Mouse (Mus musculus) pancreas, adult 10 weeks (tissue): ENCODE data around the gene Klkb1. TPM values are rescaled to one million over a fixed set of nuclear protein-coding genes. Genes with fewer than 3 reads are reported as not detected.

Experiments used
- polyA plus RNA-seq: library from polyadenylated mRNA; stranded (reverse); fragments of 350-450 nt; fragmentation: Illumina TruSeq; extraction: RNeasy Lipid Tissue Mini Kit (QIAGEN cat#74804); gene quantifications from one replicate; pipeline ENCODE4 v1.2.3, GENCODE M21; 2015; ENCODE audit warnings: low read depth, low replicate concordance; ENCODE audit not compliant: insufficient read depth

Klkb1 gene
- not detected for polyA plus RNA-seq

DNA sequence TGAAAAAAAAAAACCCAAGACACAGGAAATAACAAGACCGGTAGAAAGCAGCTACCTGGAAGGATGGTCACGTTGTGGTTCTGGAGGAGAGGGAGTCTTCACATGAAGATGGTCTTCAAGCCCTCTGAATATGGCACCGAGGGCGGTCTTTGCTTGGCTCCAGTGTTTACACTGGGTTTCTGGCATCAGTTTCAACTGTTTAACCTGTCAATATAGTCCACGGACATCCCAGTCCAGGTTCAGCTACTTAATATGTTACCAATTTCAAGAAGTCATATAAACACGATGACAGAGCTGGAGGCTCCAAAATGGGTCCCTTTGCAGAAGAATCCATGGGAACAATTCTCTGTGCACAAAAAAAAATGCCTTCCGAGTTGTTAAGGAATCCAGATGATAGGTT lies at the start of gene Klkb1:
Gene Klkb1, minus strand, starts transcription at position 173 of the 400 bp plus-strand sequence.

DNA sequence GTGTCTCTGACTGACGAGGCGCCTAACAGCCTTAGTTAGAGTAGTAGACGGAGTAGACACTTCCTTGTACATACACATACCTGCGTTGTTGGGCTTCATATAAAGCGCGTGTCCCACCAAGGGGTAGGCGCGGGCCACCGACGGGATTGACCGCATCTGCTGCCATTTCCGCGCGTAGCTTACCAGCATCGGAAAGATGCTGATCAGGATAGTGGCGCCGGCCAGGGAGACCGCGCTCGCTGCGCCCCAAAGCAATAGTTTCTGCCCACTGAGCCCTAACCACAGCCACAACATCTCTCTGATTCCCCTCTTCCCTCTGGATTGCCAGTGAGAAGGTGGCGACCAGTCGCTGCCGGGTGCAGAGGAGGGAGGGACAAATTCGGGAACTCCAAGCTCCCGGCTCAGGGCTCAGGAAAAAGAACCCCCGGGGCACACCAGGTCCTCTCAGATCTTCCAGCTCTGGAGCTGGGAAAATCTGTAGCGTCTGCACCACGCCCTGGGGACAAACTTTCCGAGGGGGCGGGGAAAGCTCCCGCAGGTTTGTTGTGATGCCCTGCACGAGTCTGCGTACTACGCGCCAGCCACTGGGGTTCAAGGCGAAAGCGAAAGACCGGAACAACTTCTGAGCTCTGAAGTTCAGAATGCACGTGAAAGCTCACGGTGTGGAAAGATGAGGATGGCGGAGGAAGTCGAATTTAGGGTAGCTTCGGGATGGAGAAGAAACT lies 38.2 kb upstream of the Klkb1 start, which contains the start of gene Cyp4v3:
Gene Cyp4v3, minus strand, starts transcription at position 532 of the 725 bp plus-strand sequence.

DNA sequence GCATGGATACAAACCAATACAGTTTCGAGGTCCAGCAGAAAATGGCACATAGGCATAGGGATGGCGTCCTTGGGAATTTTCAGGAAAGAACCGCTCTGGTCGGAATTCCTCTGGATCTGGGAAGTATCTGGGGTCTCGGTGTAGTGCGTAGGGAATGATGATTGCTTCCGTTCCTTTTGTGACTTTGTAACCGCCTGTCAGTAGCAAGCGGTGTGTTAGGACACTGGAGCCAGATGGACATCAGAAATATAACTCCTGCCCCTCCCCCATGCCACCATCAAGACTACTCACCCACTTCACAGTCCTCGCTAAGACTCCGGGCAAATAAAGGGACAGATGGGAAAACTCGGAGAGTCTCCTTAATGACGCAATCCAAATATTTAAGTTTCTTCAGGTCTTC lies 13.7 kb upstream of the Klkb1 start, which contains the start of gene Gm45753:
Gene Gm45753, minus strand, starts transcription at position 101 of the 400 bp plus-strand sequence.

DNA sequence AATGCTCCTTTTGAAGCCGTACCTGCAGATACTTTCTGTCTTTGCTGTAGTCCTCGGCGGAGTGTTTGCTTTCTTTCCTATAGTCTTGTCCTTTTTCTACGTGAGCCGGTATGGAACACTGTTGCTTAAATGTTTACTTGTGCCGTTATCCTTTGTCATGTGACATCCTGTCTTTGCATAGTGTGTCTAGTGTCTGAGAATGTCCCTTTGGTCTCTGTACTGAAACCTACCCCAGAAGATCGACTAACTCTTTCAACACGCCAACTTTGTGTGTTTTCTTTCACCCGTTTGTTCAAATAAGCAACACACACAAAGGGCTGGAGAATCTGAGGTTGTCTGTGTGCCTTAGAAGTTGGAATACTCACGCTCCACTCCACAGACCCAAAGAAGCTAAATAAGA lies 32.7 kb downstream of the Klkb1 start, which contains the start of gene F11:
Gene F11, minus strand, starts transcription at position 112 of the 400 bp plus-strand sequence.

Other genes starting within 250 kb of the Klkb1 start
- not detected for gene Mtnr1a, start 225.7 kb downstream of the Klkb1 start, polyA plus RNA-seq
- gene F11, start 32.8 kb downstream of the Klkb1 start, polyA plus RNA-seq: not detected
- not detected for gene Gm45753, start 13.6 kb upstream of the Klkb1 start, polyA plus RNA-seq
- gene Cyp4v3, start 38.4 kb upstream of the Klkb1 start, polyA plus RNA-seq: 3.6 TPM
- 5.3 TPM for gene Fam149a, start 87.4 kb upstream of the Klkb1 start, polyA plus RNA-seq
- 3.3 TPM for gene Tlr3, start 116.2 kb upstream of the Klkb1 start, polyA plus RNA-seq
- 20.5 TPM for gene Sorbs2, start 212.9 kb upstream of the Klkb1 start, polyA plus RNA-seq